Mouse (Mus musculus) spleen, postnatal 36 days (tissue): ENCODE measurements at regions not wholly inside any gene's neighbourhood (a gene's known extent, or its start where the extent isn't known, plus 50 kb on each side); places are given as distances from the start of the nearest gene placed in this dataset.
A peak's percentile ranks its signal among the peaks of the same experiment; 100 is the strongest.

Experiments used
- DNase-seq, 2 experiments: peaks; one replicate each; pipeline ENCODE4 v3.0.0; 2022; ENCODE audit warnings: low spot score in 2 of 2, mixed read lengths in 1 of 2

GRCm38 (mm10) chr8:93591608-93592301 is 56.1 kb upstream of the Ces5a start:
- peak in 1 of 2 experiments; percentile 8 for DNase-seq

- DNase-seq = no peak
Observed at GRCm38 (mm10) chr8:93592302-93592651, 56.6 kb upstream of the Ces5a start.

- no peak for DNase-seq
Observed at GRCm38 (mm10) chr8:93598613-93599121, 63.0 kb upstream of the Ces5a start.

GRCm38 (mm10) chr8:93599306-93599705 is 63.7 kb upstream of the Ces5a start:
- DNase-seq = no peak

GRCm38 (mm10) chr8:93599776-93600175 is 64.1 kb upstream of the Ces5a start:
- DNase-seq = no peak

- no peak for DNase-seq
Observed at GRCm38 (mm10) chr8:93626807-93627526, 91.3 kb upstream of the Ces5a start.

- no peak for DNase-seq
Observed at GRCm38 (mm10) chr8:93627626-93628025, 92.0 kb upstream of the Ces5a start.

- DNase-seq = no peak
Observed at GRCm38 (mm10) chr8:93632896-93633295, 97.3 kb upstream of the Ces5a start.

GRCm38 (mm10) chr8:93642770-93643169 is 107.1 kb upstream of the Ces5a start:
- no peak for DNase-seq

- DNase-seq = no peak
Observed at GRCm38 (mm10) chr8:93643471-93644215, 108.0 kb upstream of the Ces5a start.

GRCm38 (mm10) chr8:93653421-93653820 is 117.8 kb upstream of the Ces5a start:
- DNase-seq = no peak

- DNase-seq = no peak
Observed at GRCm38 (mm10) chr8:93653913-93654705, 118.5 kb upstream of the Ces5a start.

GRCm38 (mm10) chr8:93655752-93656151 is 120.1 kb upstream of the Ces5a start:
- DNase-seq = no peak

GRCm38 (mm10) chr8:93661739-93662138 is 126.1 kb upstream of the Ces5a start:
- DNase-seq = no peak

- DNase-seq = no peak
Observed at GRCm38 (mm10) chr8:93662219-93662618, 126.6 kb upstream of the Ces5a start.

GRCm38 (mm10) chr8:93663851-93664250 is 128.2 kb upstream of the Ces5a start:
- no peak for DNase-seq

GRCm38 (mm10) chr8:93668306-93668705 is 132.7 kb upstream of the Ces5a start:
- DNase-seq = no peak

- DNase-seq = no peak
Observed at GRCm38 (mm10) chr8:93674721-93675120, 135.0 kb upstream of the Gnao1 start.

- DNase-seq = no peak
Observed at GRCm38 (mm10) chr8:93683773-93684391, 125.9 kb upstream of the Gnao1 start.

GRCm38 (mm10) chr8:93684392-93684791 is 125.4 kb upstream of the Gnao1 start:
- DNase-seq = no peak

GRCm38 (mm10) chr8:93688845-93689244 is 120.9 kb upstream of the Gnao1 start:
- no peak for DNase-seq
